29 mouse cellular contexts compared by ENCODE assay signal in genomic region chr19:10772866-10773265, GRCm38 (mm10). TPM values are rescaled to one million over a fixed set of nuclear protein-coding genes. Genes with fewer than 3 reads are reported as not detected.
DNase-seq lines count a peak whose midpoint lies in the region; ATAC-seq lines count a peak whose summit lies in the region.
"Had no signal": no experiment of that assay in that cellular context is flagged by ENCODE, and none has a peak within 500 bp of the region (broad histone marks: within the 10 kb centered on the region; RNA-seq: fewer than 3 reads in every experiment).

No protein-coding gene starts in this region.

- H3K36me3 ChIP-seq in midbrain, embryonic 11.5 days (ENCODE audit: control insufficient read depth, insufficient read depth, low read length): no peaks in the 10 kb centered on the region
- no peaks in the 10 kb centered on the region for H3K36me3 ChIP-seq in midbrain, embryonic 10.5 days
- H3K36me3 ChIP-seq: forebrain, embryonic 10.5 days; G1E; heart, embryonic 12.5 days; heart, embryonic 15.5 days had no signal

- no peak overlapping the region for H3K4me2 ChIP-seq in midbrain, embryonic 11.5 days
- H3K4me2 ChIP-seq: heart, embryonic 12.5 days; heart, embryonic 15.5 days; hindbrain, embryonic 14.5 days had no signal

- peak; percentile 2 for DNase-seq in midbrain, embryonic 11.5 days (ENCODE audit: low spot score, missing footprints)
- no peak for DNase-seq in midbrain, embryonic 10.5 days (ENCODE audit: low spot score)
- DNase-seq in heart, postnatal 10 days: no peak
- no peak for DNase-seq in lung, postnatal 4 days
- DNase-seq: adrenal gland, postnatal 10 days; adrenal gland, postnatal 36 days; cerebellum, adult 18-20 months; cerebellum, adult 9-10 months; cerebellum, postnatal 14 days; forebrain, postnatal 0 days; gastrocnemius, adult 2 months; gastrocnemius, postnatal 14 days; heart, adult 11 months; heart, postnatal 14 days; heart, postnatal 4 days had no signal

- intact Hi-C loops in heart, postnatal 10 days (cut with DNase I): no loop called here

- no peak overlapping the region for H3K27ac ChIP-seq in midbrain, embryonic 11.5 days (ENCODE audit: low read depth, low read length)
- H3K27ac ChIP-seq in midbrain, embryonic 10.5 days (replicated peaks): no peak overlapping the region
- H3K27ac ChIP-seq: forebrain, embryonic 10.5 days; gastrocnemius, adult 2 months; heart, embryonic 15.5 days; hindbrain, embryonic 14.5 days; hindbrain, postnatal 0 days had no signal

- no peak for ATAC-seq in midbrain, embryonic 11.5 days (ENCODE audit: low FRiP score)
- ATAC-seq in CD4-positive, CD25-positive, alpha-beta regulatory T cell, adult 4 months: peak; percentile 39
- peak; percentile 33 for ATAC-seq in inflammation-experienced regulatory T-cells, adult 6 months
- ATAC-seq: forebrain, embryonic 14.5 days; hindbrain, postnatal 0 days; Patski had no signal

- H3K4me3 ChIP-seq in midbrain, embryonic 11.5 days (ENCODE audit: low read depth, low read length): no peak overlapping the region
- H3K4me3 ChIP-seq in midbrain, embryonic 10.5 days: no peak overlapping the region
- H3K4me3 ChIP-seq: forebrain, embryonic 10.5 days; gastrocnemius, adult 2 months; heart, embryonic 12.5 days; heart, embryonic 15.5 days had no signal

- 94% methylated on average over 10 of the region's 10 CpGs for WGBS in midbrain, embryonic 11.5 days
- 96% methylated on average over 10 of the region's 10 CpGs for WGBS in midbrain, embryonic 10.5 days

- no peak overlapping the region for H3K9ac ChIP-seq in midbrain, embryonic 11.5 days (ENCODE audit: low read length)
- H3K9ac ChIP-seq: forebrain, postnatal 0 days; heart, embryonic 12.5 days; heart, embryonic 15.5 days; hindbrain, embryonic 14.5 days had no signal

- no peaks in the 10 kb centered on the region for H3K27me3 ChIP-seq in midbrain, embryonic 11.5 days (ENCODE audit: control insufficient read depth, insufficient read depth, low read length)
- no peaks in the 10 kb centered on the region for H3K27me3 ChIP-seq in midbrain, embryonic 10.5 days (ENCODE audit: low read depth, poor library complexity, severe bottlenecking)
- H3K27me3 ChIP-seq: CH12.LX; heart, embryonic 15.5 days had no signal

- no peaks in the 10 kb centered on the region for H3K4me1 ChIP-seq in midbrain, embryonic 11.5 days (ENCODE audit: control insufficient read depth, insufficient read depth, low read length)
- peaks cover 10% of the 10 kb centered on the region; the same call in 1 of the 2 replicates for H3K4me1 ChIP-seq in midbrain, embryonic 10.5 days

- no peaks in the 10 kb centered on the region for H3K9me3 ChIP-seq in midbrain, embryonic 11.5 days (ENCODE audit: control insufficient read depth, low read length)
- H3K9me3 ChIP-seq in midbrain, embryonic 10.5 days (replicated peaks): no peaks in the 10 kb centered on the region
- H3K9me3 ChIP-seq: forebrain, embryonic 10.5 days; G1E; heart, embryonic 12.5 days; heart, embryonic 15.5 days had no signal

RNA-seq across cellular contexts. Expression of gene Cd5, which starts 34.1 kb away (rescaled TPM):
- 0.08 and 0.22 TPM in 2 replicates for polyA plus RNA-seq in midbrain, embryonic 11.5 days (2014; fragmentation: Nextera tagmentation; extraction: Ambion mirVana)
- polyA plus RNA-seq in midbrain, embryonic 10.5 days (2016; fragmentation: Nextera tagmentation; extraction: Ambion mirVana): not detected in 2 replicates
- 100 to 1,000 TPM; 449 to 646 TPM for polyA plus RNA-seq in CD4-positive, CD25-positive, alpha-beta regulatory T cell, adult 4 months (2017; shearing (Covaris generic))
- polyA plus RNA-seq in inflammation-experienced regulatory T-cells, adult 6 months (2017; shearing (Covaris generic)): 100 to 1,000 TPM; 355 to 487 (median 480) TPM
- total RNA-seq in heart, postnatal 10 days (2021): 1 to 10 TPM in 1 of 2 experiments, under 1 TPM in 1; 0.87 to 1.1 TPM
- total RNA-seq: gastrocnemius, adult 2 months; gastrocnemius, postnatal 14 days had no signal
- polyA plus RNA-seq: forebrain, embryonic 10.5 days; G1E; hindbrain, embryonic 11.5 days; Patski had no signal

RNA-seq across cellular contexts. Expression of gene Cd6, which starts 57.0 kb away (rescaled TPM):
- polyA plus RNA-seq in midbrain, embryonic 11.5 days (2014; fragmentation: Nextera tagmentation; extraction: Ambion mirVana): not detected in 2 replicates
- not detected in 2 replicates for polyA plus RNA-seq in midbrain, embryonic 10.5 days (2016; fragmentation: Nextera tagmentation; extraction: Ambion mirVana)
- polyA plus RNA-seq in CD4-positive, CD25-positive, alpha-beta regulatory T cell, adult 4 months (2017; shearing (Covaris generic)): 100 to 1,000 TPM; 464 to 904 TPM
- polyA plus RNA-seq in inflammation-experienced regulatory T-cells, adult 6 months (2017; shearing (Covaris generic)): 100 to 1,000 TPM; 356 to 569 (median 520) TPM
- total RNA-seq in heart, postnatal 10 days (2021): under 1 TPM; 0.22 to 0.52 TPM
- total RNA-seq: forebrain, postnatal 0 days; gastrocnemius, adult 2 months; gastrocnemius, postnatal 14 days; hindbrain, postnatal 0 days had no signal
- polyA plus RNA-seq: embryonic facial prominence, embryonic 11.5 days; embryonic facial prominence, embryonic 14.5 days; forebrain, embryonic 10.5 days; forebrain, embryonic 14.5 days; G1E; heart, embryonic 12.5 days; heart, embryonic 15.5 days; hindbrain, embryonic 11.5 days; hindbrain, embryonic 14.5 days; hindbrain, postnatal 0 days had no signal

Comparison
In these comparisons a context has a peak if more than half of its experiments do, and no peak if none do; other contexts are left out.
1. RNA of gene Cd5, which starts 34.1 kb away (polyA plus RNA-seq): 449 to 646 TPM in CD4-positive, CD25-positive, alpha-beta regulatory T cell, adult 4 months and 355 to 487 TPM in inflammation-experienced regulatory T-cells, adult 6 months; 0.08 to 0.22 TPM in midbrain, embryonic 11.5 days and not detected in midbrain, embryonic 10.5 days; every median in the first group is over 100 times any median in the second.
2. RNA of gene Cd6, which starts 57.0 kb away (polyA plus RNA-seq): 464 to 904 TPM in CD4-positive, CD25-positive, alpha-beta regulatory T cell, adult 4 months and 356 to 569 TPM in inflammation-experienced regulatory T-cells, adult 6 months; not detected in midbrain, embryonic 10.5 days and not detected in midbrain, embryonic 11.5 days; every median in the first group is over 100 times any median in the second.